Mouse (Mus musculus) adrenal gland, postnatal 10 days (tissue): ENCODE data around the gene Lin28b. TPM values are rescaled to one million over a fixed set of nuclear protein-coding genes. Genes with fewer than 3 reads are reported as not detected.

Source experiments
- DNase-seq: peaks from one replicate; pipeline ENCODE4 v3.0.0; 2021; ENCODE audit warnings: mixed read lengths
- long read RNA-seq, 2 experiments: library from polyadenylated mRNA; stranded (forward); transcript quantifications; one replicate each; pipeline ENCODE4 v2.0.0; 2021
- total RNA-seq, 2 experiments: library from RNA; stranded (reverse); gene quantifications; 2 replicates each; pipeline ENCODE4 v1.2.3; 2021

The Lin28b gene
- under 1 TPM; 0.06 to 0.15 TPM for total RNA-seq
- long read RNA-seq, experiment 1, result 0 reads
- long read RNA-seq, experiment 2, result 0 reads

DNA sequence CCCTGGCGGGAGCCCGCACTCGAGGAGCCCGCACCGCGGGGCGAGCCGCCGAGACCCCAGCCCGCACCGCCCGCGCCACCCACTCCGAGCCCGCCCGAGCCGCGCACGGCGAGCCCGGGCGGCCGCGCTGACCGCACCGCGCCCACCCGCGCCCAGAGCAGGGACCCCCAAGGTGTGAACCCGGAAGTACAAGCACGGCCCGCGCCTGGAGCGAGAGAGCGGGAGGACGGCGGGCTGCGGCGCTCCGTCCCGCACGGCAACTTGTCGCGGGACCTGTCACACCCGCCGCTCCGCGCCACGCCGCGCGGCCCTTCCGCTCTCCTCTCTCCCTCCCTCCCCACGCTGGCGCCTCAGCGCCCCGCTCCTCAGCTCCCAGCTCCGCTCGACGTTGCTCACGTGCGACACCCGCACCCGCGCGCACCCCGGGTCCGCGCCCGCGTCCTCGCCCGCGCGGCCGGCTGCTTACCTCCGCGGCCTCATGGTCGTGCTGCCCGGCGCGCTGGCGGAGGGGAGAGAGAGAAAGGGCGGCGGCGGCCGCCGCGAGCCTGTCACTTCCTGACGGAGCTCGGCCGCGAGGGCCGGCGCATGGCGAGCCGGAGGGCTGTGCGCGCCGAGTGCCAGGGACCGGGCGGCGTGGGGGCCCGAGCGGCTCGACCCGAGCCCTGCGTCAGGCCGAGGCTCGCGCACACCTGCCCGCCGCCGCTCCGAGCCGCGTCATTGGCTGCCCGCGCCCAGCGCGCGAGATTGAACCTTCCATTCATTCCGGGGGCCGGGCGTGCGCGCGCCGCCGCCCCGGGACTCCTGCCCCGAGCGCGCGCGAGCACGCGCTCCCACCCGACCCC, at the start of gene Lin28b:
Gene Lin28b (minus strand): TSS at position 635 of the 842 bp plus-strand sequence.
- DNase-seq, result peak; percentile 46

DNA sequence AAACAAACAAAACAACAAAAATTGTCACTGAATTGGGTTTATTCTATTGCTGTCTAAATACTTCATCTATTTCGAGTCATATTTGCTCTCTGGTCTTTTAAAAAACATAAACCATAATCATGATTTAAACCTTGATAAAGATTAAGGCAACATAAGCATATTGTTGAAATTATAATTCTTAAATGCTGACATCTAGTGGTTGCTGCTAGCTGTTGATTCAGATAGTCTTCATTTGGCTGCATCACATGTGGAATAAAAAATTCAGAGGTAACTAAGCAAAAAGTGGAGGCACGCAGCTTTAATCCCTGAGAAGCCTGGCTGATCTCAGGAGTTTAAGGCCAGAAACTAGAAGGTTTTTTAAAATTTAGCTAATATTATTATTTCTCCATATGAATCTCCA, 25.6 kb upstream of the Lin28b start:
- DNase-seq, result no peak

DNA sequence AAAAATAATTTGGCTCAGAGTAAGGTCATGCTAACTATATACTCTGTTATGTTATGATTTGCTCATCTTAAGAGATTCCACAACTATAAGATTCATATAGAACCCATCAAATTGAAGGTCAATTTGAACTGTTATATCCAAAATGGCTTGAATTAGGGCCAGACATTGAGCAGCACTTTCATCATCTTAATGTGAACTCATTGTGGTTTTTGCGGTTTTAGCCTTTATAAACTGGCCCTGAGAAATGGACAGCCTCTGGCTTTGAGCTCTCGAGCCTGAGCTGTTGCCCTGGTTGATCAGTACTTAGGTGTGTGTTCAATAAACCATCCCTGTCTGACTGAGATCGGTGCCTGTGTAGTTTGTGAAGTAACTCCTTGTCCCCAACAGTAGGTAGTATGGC, 24.5 kb upstream of the Lin28b start:
- no peak for DNase-seq

- DNase-seq, result no peak
These were observed 14.1 kb upstream of the Lin28b start for GRCm38 (mm10) chr10:45500259-45500658.

- no peak for DNase-seq
These were observed 380 bp upstream of the Lin28b start for GRCm38 (mm10) chr10:45486603-45486946.

GRCm38 (mm10) chr10:45485226-45485760, 902 bp downstream of the Lin28b start:
- no peak for DNase-seq

DNA sequence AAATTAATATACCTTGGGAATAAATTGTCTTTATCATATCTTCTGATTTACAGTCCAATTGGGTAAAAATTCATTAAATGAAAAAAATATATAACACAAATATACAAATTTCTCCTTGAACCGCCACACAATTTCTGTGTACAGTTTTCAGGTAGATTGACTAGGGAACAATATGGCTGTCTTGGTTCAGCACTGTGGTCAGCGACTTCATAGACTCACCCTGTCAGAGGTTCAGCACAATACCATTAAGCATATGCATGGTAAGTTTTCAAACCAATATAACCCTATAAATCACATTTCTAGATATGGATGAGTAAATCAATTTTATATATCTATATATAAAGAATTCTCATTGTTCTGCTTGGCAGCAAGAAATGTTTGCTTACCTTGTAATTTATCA, 3.0 kb downstream of the Lin28b start:
- DNase-seq, result peak; percentile 24

- no peak for DNase-seq
These were observed 12.4 kb downstream of the Lin28b start for GRCm38 (mm10) chr10:45473663-45474333.

DNA sequence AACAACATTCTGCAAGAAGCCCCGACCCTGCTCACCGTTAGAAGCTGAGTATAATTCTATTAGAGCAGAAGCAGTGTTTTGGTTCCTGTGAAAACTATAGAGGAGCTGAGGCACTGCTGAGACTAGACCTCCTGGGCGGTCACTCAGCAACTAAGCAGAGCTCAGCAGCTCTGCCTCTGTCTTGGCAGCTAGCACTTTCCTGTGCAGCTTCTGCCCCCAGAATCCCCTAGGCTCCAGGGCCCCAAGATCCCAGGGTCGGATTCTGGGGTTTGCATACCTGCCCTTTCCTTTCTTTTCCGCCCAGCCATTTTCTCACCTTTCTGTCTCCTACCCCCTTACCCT, 13.1 kb downstream of the Lin28b start:
- no peak for DNase-seq

GRCm38 (mm10) chr10:45472431-45473142, 13.6 kb downstream of the Lin28b start:
- DNase-seq, result no peak

DNA sequence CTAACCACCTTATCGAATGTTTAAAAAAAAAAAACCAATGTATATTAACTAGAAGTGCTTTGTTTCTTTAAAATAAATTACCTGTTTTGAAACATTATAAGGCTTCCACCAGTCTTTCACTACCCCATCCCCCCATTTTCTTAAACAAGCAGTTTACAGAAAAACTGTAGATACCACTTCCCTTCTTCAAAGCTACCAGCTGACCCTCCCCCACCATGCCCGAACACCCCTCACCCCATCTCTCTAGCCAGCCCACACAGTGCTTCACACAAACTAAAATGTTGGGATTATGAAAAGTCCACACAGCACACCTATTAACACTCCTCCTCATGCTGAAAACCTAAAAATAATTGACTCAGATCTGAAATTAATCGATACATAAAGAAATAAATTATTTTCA, 14.9 kb downstream of the Lin28b start:
- no peak for DNase-seq

DNA sequence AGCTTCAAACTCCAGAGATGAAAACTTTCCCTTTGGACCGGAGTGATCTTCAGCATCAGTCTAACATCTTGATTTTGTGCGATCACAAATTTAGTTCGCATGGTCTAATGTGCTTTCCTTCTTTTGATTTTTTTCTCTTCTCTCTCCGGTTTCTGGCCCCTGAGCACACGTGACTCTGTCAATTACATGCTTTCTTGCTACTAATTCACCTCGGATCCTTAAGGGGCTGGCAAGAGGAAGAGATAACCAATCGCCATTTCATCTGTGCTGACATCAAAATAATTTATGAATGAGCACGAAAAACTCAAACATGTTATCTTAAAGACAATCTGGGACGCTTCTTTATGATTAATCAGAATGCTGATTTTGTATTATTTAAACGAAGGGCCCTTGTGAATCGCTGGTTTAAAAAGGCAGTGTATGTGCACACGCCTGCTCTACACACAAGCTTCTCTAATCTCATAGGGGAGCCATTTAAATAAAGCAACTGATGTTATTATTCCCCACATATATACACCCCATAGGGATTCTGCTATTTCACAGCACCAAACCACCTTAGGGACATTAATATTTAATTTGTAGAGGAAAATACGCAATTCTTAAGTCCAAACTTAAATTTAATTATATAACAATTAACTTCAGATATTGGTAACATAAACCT, 16.0 kb downstream of the Lin28b start:
- no peak for DNase-seq

DNA sequence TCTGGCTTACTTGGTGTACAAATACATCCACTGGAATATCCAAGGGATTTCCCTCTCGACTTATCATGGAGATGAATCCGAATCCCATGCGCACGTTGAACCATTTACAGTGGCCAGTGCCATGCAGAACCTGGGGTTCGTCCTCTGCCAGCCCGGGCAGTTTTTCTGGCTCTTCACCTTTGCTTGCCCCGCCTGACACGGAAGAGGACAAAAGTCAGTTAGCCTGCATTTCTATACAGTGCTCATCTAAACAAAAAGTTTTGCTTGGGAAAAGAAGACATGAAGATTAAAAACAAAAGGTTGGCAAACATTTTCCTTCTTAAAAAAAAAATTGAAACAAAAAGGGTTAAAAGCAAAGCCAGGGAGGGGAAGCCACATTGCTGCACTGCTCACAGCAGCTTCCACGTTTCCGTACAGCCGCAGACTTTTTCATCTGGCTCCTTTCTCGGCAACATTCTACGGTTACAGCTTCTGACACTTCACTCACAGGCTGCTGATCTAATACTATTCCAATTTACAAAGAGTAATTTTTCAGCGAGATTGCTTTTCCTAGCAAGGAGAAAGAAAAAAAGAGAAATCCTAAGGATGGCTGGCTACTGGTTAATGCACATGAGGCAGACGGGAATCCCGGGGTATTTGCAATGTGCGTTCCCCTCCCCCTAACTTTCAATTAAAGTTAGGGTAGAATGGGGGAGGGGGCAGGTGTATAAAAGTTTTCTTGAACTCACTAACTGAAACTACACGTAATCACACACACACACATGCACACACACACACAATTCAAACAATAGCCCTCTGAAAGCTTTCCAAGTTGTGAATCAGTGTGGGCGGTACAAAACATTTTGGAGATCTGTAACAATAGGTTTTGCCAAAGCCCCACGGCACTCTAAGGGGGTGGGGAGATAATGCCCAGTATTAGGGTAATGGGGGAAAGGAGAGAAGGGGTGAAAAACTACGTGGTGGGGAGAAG, 16.9 kb downstream of the Lin28b start:
- DNase-seq, result no peak

DNA sequence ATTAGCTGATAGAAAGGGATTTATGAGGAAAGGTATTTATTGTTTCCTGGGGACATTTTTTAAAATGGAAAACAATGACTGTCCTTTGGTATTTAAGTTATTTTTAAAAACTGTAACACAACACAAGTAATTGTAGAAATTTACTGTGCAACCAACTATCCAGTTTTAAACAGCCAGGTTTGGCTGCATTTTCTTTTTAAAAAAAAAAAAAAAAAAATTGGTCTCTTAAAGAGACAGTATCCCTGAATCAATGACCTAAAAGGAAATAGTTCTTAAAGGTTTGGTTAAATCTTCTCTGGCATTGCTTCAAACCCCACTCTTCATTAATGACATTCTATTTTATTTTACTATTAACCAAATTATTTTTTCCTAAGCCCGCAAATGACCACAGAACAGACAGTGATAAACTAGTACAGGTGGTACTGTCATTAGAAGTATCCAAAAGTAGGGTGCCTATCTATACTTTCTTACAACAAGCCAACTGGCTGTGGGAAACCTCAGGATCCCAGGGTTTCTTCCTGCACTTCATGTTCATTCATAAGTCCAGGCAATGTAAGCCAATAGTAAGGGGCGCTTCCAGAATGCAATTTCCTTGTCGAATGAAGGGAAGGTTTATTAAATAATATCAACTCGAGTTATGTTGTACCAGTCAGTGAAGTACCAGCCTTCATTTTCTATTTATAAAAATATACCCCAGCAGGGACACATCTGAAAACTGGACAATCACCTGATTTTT, 17.8 kb downstream of the Lin28b start:
- no peak for DNase-seq

GRCm38 (mm10) chr10:45458637-45459036, 27.6 kb downstream of the Lin28b start:
- no peak for DNase-seq

DNA sequence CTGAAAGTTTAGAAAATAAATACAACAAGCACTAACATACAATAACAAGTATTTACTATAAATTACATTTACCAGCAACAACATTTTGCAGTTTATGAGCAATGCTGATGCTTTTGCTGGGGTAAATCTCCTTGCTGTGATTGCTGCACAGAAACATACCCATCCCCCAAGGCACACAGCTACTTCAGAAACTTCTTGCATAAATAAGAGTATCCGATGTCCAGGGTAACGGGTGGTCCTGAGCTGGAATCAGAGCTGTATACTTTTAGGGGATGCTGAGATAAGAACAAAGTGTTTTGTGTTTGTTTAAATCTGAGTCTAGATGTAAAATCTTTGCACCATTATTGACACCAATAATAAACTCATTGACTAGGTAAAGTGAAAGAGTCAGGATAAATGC, 28.1 kb downstream of the Lin28b start:
- no peak for DNase-seq

DNA sequence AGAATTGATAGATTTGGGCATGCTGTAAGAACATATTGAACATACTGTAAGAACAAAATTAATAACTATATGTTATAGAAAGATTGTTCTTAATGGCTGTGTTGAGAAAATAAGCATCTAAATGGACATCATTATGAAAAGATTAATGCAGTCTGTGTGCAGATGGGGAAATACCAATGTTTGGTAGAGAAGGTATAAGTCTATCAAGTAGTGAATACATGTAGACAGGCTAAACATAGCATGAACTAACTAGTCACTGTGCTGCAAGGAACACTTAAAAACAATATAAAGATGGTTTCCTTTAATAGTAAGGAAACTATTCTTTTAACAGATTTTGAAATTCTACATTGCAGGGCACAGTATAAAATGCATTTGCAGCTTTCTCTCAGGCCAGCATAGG, 39.6 kb downstream of the Lin28b start:
- no peak for DNase-seq

DNA sequence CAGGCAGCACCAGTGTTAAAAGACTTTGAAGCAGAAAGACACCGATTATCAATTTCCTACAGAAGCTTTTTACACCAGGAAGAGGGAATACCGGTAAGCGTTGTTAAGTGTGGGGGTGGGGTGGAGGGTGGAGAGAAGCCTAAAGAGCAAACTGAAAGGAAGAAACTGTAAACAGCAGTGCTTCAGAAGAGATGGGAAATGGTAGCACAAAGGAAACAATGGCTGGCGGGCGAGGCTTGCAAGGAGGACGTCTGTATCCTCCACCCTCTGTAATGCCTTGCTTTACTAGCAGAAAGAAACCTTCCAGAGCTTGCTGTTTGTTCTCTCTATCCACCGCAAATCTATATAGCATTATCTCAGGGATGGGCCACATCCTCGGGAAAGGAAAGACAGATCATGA, 40.0 kb downstream of the Lin28b start:
- DNase-seq, result no peak

GRCm38 (mm10) chr10:45422372-45422771, 63.8 kb downstream of the Lin28b start:
- DNase-seq, result no peak

- no peak for DNase-seq
These were observed 74.1 kb downstream of the Lin28b start for GRCm38 (mm10) chr10:45412144-45412543.
